Mouse (Mus musculus) limb, embryonic 15.5 days (tissue): ENCODE results near the gene Armc7. TPM values are rescaled to one million over a fixed set of nuclear protein-coding genes. Genes with fewer than 3 reads are reported as not detected.
"Not testable (repeated sequence)": the region's sequence is repeated elsewhere in the genome, so short reads cannot be mapped to it uniquely, and the experiment has no call there.

Source experiments
- ATAC-seq: fragments of 200-750 bp; cut with Nextera tagmentation; 2 replicates; pipeline ENCODE4 v1.8.0; 2017; ENCODE audit warnings: low read depth, moderate TSS enrichment; ENCODE audit not compliant: insufficient number of reproducible peaks, low FRiP score, low TSS enrichment
- H3K27ac ChIP-seq: fragments of 300-500 bp; sonication (generic); 2 replicates; pipeline ENCODE4 v1.5.1; 2015; ENCODE audit warnings: moderate library complexity, mild to moderate bottlenecking, inconsistent platforms
- H3K27me3 ChIP-seq: fragments of 300-500 bp; sonication (generic); 2 replicates; pipeline ENCODE4 v1.6.1; 2015; ENCODE audit warnings: inconsistent platforms
- H3K36me3 ChIP-seq: fragments of 300-500 bp; sonication (generic); 2 replicates; pipeline ENCODE4 v1.6.1; 2015; ENCODE audit warnings: inconsistent platforms
- H3K4me1 ChIP-seq: fragments of 300-500 bp; sonication (generic); 2 replicates; pipeline ENCODE4 v1.6.1; 2015; ENCODE audit warnings: inconsistent platforms
- H3K4me2 ChIP-seq: fragments of 300-500 bp; sonication (generic); 2 replicates; pipeline ENCODE4 v1.6.1; 2015; ENCODE audit warnings: mild to moderate bottlenecking, inconsistent platforms
- H3K4me3 ChIP-seq: fragments of 300-500 bp; sonication (generic); 2 replicates; pipeline ENCODE4 v1.5.1; 2015; ENCODE audit warnings: mild to moderate bottlenecking, inconsistent platforms
- H3K9ac ChIP-seq: fragments of 300-500 bp; sonication (generic); 2 replicates; pipeline ENCODE4 v1.6.1; 2015; ENCODE audit warnings: inconsistent platforms
- H3K9me3 ChIP-seq: fragments of 300-500 bp; sonication (generic); 2 replicates; pipeline ENCODE4 v1.6.1; 2016; ENCODE audit warnings: inconsistent platforms
- WGBS: fragments of 180-500 bp; shearing (Covaris S2); methylation state at CpG from one replicate; pipeline ENCODE4 v1.1.7; 2015; 5-methylcytosine and 5-hydroxymethylcytosine counted together
- polyA plus RNA-seq: library from polyadenylated mRNA; unstranded; fragments of >200 nt; fragmentation: Nextera tagmentation; extraction: Ambion mirVana; gene quantifications from 2 replicates; pipeline ENCODE4 v1.2.1, GENCODE M21; 2015

The Armc7 gene
- polyA plus RNA-seq, 1 experiment from 2014 or later: 7.2 TPM

DNA sequence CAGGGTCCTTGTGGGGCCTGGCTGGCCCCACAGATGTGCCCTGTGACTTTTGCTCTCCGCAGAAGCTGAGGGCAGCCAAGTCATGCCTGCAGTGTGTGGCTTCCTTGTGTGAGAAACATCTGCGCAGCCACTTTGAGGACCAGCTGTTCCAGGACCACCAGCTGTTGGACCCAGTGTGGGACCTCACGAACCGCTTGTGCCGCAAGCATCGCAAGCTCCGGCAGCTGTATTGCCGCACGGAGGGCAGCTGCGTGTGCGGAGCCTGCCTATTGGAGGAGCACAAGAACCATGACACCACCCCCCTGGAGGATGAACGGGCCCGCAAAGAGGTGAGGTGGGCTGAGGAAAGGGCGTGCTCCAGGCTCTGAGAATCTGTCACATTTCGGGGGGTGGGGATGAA is 34.0 kb upstream of the Armc7 start:
- no peak for ATAC-seq
- H3K27me3 ChIP-seq: no peaks in the 10 kb centered on the region; the same call in 1 of the 2 replicates
- H3K4me2 ChIP-seq: no peak overlapping the region
- H3K9me3 ChIP-seq: no peaks in the 10 kb centered on the region
- H3K9ac ChIP-seq: no peak overlapping the region
- H3K4me3 ChIP-seq: no peak overlapping the region
- 36% methylated on average over 15 of the region's 15 CpGs for WGBS
- no peaks in the 10 kb centered on the region for H3K36me3 ChIP-seq
- H3K4me1 ChIP-seq: peaks cover 2% of the 10 kb centered on the region; the same call in 1 of the 2 replicates
- no peak overlapping the region for H3K27ac ChIP-seq

DNA sequence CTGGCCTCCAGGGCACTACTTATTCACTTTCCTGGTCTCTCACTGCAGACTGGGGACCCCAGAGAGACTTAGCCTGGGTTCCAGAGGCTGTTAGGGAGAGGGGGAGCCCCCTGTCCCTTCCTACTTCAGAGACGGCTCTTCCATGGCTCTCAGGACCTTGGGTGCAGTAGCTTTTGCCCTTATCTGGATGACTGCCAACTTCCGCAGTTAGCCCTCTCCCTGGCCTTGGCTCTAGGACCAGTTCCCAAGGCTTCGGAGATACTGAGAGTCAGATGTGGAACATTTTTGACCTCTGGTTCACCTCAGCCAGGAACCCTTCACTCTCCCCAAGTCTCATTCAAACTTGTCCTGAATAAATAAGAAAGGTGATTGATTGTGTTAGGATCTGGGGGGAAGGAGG is 28.6 kb upstream of the Armc7 start:
- no peak for ATAC-seq
- Histone ChIP-seq H3K4me2 (no peak overlapping the region), H3K36me3 (no peaks in the 10 kb centered on the region), H3K27me3 (no peaks in the 10 kb centered on the region), H3K9me3 (no peaks in the 10 kb centered on the region), H3K4me3 (no peak overlapping the region), H3K27ac (no peak overlapping the region), H3K4me1 (no peaks in the 10 kb centered on the region), H3K9ac (no peak overlapping the region)
- WGBS: 48% methylated on average over 3 of the region's 3 CpGs

DNA sequence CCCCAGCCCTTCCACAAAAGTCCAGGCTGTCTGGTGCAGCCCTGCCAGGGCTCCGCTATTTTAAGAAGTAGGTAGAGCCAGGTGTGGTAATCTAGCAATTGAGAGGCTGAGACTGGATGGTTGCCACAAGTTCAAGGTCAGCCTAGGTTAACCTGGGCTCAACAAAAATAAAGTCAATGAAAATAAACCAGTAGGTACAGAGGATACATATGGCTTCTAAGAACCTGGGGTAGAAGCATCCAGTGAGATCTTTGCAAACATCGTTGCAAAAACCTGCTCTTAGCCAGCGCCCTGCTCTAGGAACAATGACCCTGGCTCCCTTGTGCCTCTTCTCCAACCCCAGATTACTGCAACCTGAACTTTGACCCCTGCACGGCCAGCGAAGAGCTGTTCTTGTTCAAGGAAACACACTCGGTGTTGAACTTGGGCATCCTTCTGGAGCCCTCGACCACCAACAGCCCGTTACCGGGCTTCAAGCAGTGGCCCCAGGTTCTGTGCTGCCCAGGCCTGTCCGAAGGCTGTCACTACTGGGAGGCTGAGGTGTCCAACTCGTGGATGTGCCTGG is 28.1 kb upstream of the Armc7 start:
- no peak for ATAC-seq
- Histone ChIP-seq H3K4me3 (no peak overlapping the region), H3K36me3 (no peaks in the 10 kb centered on the region), H3K9me3 (no peaks in the 10 kb centered on the region), H3K27me3 (no peaks in the 10 kb centered on the region), H3K9ac (no peak overlapping the region), H3K4me2 (no peak overlapping the region), H3K27ac (no peak overlapping the region), H3K4me1 (no peaks in the 10 kb centered on the region)
- WGBS: 83% methylated on average over 11 of the region's 11 CpGs

DNA sequence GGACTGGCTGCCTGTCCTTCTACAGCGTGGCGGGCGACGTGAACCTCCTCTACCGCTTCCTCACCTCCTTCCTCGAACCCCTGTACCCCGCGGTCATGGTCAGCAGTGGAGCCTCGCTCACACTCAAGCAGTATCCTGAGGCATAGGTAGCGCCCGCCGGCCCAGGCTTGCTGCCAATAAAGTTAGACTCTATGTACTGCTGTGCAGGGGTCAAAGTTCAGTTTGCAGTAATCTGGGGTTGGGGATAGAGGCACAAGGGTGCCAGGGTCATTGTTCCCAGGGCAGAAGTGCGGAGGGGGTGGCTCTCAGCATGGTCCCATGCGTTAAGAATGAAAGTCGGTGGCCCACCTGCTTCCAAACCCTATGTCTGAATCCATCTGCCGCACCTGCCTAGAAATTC is 27.4 kb upstream of the Armc7 start:
- no peak overlapping the region for H3K4me3 ChIP-seq
- no peaks in the 10 kb centered on the region for H3K27me3 ChIP-seq
- H3K9ac ChIP-seq: no peak overlapping the region
- H3K9me3 ChIP-seq: no peaks in the 10 kb centered on the region
- no peaks in the 10 kb centered on the region for H3K36me3 ChIP-seq
- H3K4me2 ChIP-seq: no peak overlapping the region
- 85% methylated on average over 16 of the region's 16 CpGs for WGBS
- ATAC-seq: no peak
- H3K27ac ChIP-seq: no peak overlapping the region
- no peaks in the 10 kb centered on the region for H3K4me1 ChIP-seq

DNA sequence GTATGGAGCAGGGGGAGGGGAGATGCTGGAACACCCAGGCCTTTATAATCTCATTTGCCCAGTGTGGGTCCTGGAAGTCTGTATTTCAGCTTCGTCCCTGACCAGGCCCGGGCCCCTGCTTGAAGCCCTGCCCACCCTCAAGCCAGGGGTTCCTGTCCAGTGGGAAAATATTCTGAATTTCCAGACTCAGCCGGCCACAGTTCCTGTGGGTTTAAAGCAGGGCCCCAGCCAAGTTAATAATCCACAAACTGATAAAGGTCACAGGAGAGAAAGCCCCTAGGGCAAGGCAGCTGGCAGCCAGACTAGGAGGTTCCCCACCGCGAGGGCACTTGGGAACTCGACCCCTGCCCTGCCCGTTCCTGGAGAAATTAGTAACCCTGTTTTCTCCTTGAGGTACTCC is 26.5 kb upstream of the Armc7 start:
- H3K27ac ChIP-seq: no peak overlapping the region
- no peak overlapping the region for H3K4me2 ChIP-seq
- H3K27me3 ChIP-seq: no peaks in the 10 kb centered on the region
- no peaks in the 10 kb centered on the region for H3K9me3 ChIP-seq
- no peak for ATAC-seq
- no peaks in the 10 kb centered on the region for H3K4me1 ChIP-seq
- 30% methylated on average over 7 of the region's 7 CpGs for WGBS
- no peaks in the 10 kb centered on the region for H3K36me3 ChIP-seq
- no peak overlapping the region for H3K9ac ChIP-seq
- H3K4me3 ChIP-seq: no peak overlapping the region

DNA sequence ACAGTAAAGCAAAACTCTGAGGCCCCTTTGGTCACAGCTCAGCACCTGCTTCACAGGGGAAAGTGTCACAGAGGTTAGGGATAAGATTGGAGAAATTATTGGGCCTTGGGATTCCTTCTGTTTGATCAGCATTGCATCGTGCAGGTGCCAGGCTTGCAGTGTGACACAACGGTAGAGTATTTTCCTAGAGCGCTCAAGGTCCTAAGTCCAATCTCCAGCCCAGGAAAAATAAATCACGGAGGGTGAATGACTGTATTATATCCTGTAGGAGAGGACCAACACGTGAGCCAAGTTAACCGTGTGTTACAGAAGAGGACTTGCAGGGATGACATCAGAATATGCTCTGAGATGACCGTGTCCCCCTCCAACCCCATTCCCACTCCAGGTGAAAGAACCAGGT is 25.3 kb upstream of the Armc7 start:
- Histone ChIP-seq H3K36me3 (no peaks in the 10 kb centered on the region), H3K9ac (no peak overlapping the region), H3K27ac (no peak overlapping the region), H3K4me3 (no peak overlapping the region), H3K4me1 (no peaks in the 10 kb centered on the region), H3K9me3 (no peaks in the 10 kb centered on the region), H3K4me2 (no peak overlapping the region), H3K27me3 (no peaks in the 10 kb centered on the region)
- no peak for ATAC-seq
- 77% methylated on average over 7 of the region's 7 CpGs for WGBS

DNA sequence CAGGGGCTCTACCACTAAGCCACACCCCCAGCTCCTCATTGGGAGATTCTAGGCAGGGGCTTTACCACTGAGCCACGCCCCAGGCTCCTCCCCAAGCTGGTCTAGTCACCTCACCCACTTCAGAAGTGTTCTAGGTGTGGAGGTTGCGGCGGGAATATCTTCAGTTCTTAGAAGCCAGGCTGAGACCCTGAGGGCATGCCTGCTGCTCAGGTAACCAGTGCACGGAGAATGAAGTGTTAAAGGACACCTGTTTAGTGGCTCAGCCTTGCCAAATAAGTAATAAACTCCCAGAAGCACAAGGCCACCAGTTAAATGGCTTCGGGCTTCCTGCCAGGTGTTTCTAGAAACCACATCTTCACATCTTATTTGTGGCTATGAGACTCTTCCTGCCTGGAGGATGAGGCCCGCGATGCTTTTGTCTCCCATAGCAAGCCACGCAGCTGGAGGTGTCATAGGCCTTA is 23.7 kb upstream of the Armc7 start:
- H3K4me3 ChIP-seq: no peak overlapping the region
- no peaks in the 10 kb centered on the region for H3K27me3 ChIP-seq
- no peaks in the 10 kb centered on the region for H3K4me1 ChIP-seq
- no peak overlapping the region for H3K27ac ChIP-seq
- no peak overlapping the region for H3K4me2 ChIP-seq
- no peak for ATAC-seq
- no peak overlapping the region for H3K9ac ChIP-seq
- 63% methylated on average over 8 of the region's 8 CpGs for WGBS
- H3K9me3 ChIP-seq: no peaks in the 10 kb centered on the region
- H3K36me3 ChIP-seq: no peaks in the 10 kb centered on the region

DNA sequence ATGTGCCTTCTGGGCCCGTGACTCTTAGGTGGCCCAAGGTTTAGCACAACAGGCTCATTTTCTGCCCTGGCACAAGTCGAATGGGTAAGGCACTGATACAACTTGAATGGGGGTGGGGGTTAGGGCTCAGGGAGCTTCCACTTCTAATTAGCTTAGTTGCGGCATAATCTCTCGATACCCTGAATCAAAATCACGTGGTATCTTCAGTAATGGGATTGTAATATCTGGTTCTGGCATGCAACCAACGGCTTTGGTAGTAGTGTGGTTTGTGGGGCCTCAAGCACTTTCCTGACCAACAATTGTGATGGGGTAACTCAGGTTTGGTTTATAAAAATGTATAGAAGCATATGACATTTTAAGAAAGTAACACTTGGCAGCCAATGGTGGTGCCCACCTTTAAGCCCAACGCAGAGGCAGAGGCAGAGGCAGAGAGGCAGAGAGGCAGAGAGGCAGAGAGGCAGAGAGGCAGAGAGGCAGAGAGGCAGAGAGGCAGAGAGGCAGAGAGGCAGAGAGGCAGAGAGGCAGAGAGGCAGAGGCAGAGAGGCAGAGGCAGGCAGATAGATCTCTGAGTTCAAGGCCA is 23.1 kb upstream of the Armc7 start:
- Histone ChIP-seq H3K27ac (no peak overlapping the region), H3K4me1 (peaks cover 2% of the 10 kb centered on the region; the same call in 1 of the 2 replicates), H3K9me3 (no peaks in the 10 kb centered on the region), H3K4me3 (no peak overlapping the region), H3K27me3 (no peaks in the 10 kb centered on the region), H3K9ac (no peak overlapping the region), H3K36me3 (no peaks in the 10 kb centered on the region), H3K4me2 (no peak overlapping the region)
- ATAC-seq: no peak
- WGBS: 75% methylated on average over 7 of the region's 7 CpGs

DNA sequence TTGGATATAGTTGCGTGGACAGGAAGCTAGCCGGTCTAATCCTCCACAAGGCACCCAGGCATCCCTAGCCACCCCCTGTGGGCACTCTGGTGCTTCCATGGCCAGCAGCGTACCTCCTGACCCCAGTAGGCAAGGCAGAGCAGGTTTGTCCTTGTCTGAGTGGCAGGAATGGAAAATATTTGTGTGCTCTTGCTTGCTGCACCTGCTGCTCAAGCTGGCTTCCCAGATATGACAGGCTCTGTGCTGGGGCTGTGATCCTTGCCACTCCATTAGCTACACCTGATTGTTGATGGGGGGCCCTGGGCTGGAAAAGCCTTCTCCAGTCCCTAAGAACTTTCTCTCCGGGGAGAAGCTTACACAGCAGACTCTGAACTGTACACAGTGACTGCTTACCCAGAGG is 22.2 kb upstream of the Armc7 start:
- H3K4me1 ChIP-seq: peaks cover 5% of the 10 kb centered on the region; the same call in 1 of the 2 replicates
- WGBS: 69% methylated on average over 4 of the region's 4 CpGs
- ATAC-seq: no peak
- H3K27me3 ChIP-seq: no peaks in the 10 kb centered on the region
- no peaks in the 10 kb centered on the region for H3K36me3 ChIP-seq
- no peaks in the 10 kb centered on the region for H3K9me3 ChIP-seq
- no peak overlapping the region for H3K4me2 ChIP-seq
- no peak overlapping the region for H3K4me3 ChIP-seq
- H3K27ac ChIP-seq: no peak overlapping the region
- no peak overlapping the region for H3K9ac ChIP-seq

DNA sequence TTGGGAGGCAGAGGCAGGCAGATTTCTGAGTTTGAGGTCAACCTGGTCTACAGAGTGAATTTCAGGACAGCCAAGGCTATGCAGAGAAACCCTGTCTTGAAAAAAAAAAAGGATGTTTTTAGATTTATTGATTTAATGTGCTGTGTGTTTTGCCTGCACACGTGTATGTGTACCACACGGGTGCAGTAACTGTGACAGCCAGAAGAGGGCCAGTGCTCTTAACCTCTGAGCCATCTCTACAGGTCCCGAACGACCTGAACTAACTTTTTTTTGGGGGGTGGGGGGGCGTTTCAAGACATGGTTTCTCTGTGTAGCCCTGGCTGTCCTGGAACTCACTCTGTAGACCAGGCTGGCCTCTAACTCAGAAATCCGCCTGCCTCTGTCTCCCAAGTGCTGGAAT is 20.6 kb upstream of the Armc7 start:
- not testable (repeated sequence) for ATAC-seq, H3K27me3 ChIP-seq

DNA sequence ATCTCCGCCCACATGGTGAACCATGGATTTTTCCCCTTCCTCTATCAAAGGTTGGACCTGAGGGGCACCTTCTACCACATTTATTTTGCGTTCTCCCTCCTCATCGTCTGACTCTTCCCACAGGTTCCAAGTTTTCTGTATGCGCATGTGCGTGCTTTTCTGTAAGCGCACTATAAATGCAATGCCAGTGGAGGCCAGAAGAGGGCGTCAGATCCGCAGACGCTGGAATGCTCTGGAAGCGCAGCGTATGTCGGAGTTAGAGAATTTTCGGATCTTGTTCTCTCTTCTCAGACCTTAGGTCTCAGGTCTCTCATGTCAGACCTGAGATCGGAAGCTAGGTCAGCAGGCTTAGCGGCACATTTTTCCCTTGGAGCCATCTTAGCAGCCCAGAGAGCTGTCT is 19.8 kb upstream of the Armc7 start:
- WGBS: 84% methylated on average over 15 of the region's 15 CpGs
- no peak overlapping the region for H3K4me2 ChIP-seq
- H3K36me3 ChIP-seq: no peaks in the 10 kb centered on the region
- H3K9me3 ChIP-seq: no peaks in the 10 kb centered on the region
- H3K4me3 ChIP-seq: no peak overlapping the region
- H3K27me3 ChIP-seq: no peaks in the 10 kb centered on the region
- ATAC-seq: no peak
- peaks cover 5% of the 10 kb centered on the region; the same call in 1 of the 2 replicates for H3K4me1 ChIP-seq
- no peak overlapping the region for H3K27ac ChIP-seq
- H3K9ac ChIP-seq: no peak overlapping the region

More for the DNA sequence above, 20.6 kb upstream of the Armc7 start:
- not testable (repeated sequence) for H3K36me3 ChIP-seq, H3K4me2 ChIP-seq, H3K4me3 ChIP-seq, H3K4me1 ChIP-seq, H3K27ac ChIP-seq, H3K9me3 ChIP-seq, H3K9ac ChIP-seq
- 87% methylated on average over 6 of the region's 6 CpGs for WGBS

DNA sequence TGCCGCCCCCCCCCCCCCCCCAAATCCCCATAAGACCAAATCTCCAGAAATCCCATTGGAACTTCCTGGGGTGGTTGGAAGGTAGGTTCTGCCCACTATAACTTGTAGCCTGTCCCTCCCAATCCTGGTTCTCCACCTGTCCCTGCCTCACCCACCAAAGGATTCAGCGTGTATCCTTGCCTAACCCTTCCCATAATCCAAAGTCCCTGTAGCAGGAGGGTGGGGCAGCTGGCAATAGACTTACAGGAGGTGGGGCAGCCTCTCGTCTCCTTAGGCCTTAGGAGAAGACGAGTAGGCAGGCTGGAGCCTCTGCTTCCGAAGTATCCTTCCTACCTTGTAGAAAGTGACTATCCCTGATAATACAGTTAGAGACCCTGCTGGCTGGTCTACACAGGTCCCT is 19.3 kb upstream of the Armc7 start:
- Histone ChIP-seq H3K9me3 (no peaks in the 10 kb centered on the region), H3K27ac (no peak overlapping the region), H3K4me3 (no peak overlapping the region), H3K4me1 (peaks cover 5% of the 10 kb centered on the region; the same call in 1 of the 2 replicates), H3K4me2 (no peak overlapping the region), H3K27me3 (no peaks in the 10 kb centered on the region), H3K9ac (no peak overlapping the region), H3K36me3 (no peaks in the 10 kb centered on the region)
- WGBS: 83% methylated on average over 5 of the region's 5 CpGs
- ATAC-seq: no peak

DNA sequence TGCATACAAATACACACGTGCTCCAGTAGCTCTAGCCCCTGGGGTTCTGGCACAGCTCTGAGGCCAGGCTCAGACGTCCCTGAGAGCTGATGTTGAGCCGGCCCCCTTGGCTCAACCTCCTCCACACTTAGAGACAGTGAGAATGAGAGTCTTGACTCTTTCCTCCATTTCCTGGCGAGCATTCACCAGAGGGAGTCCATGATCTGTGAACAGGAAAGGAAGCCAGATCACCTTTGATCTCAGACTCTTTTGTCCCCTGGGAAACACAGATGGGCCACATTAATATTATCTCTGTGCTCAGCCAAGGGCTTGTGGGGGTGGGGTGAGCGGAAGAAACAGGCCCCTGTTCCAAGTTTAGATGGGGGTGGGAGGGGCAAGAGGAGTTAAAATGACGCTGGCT is 18.1 kb upstream of the Armc7 start:
- Histone ChIP-seq H3K27ac (no peak overlapping the region), H3K4me3 (no peak overlapping the region), H3K4me1 (peaks cover 5% of the 10 kb centered on the region; the same call in 1 of the 2 replicates), H3K9me3 (no peaks in the 10 kb centered on the region), H3K27me3 (no peaks in the 10 kb centered on the region), H3K4me2 (no peak overlapping the region), H3K36me3 (no peaks in the 10 kb centered on the region), H3K9ac (no peak overlapping the region)
- WGBS: 29% methylated on average over 6 of the region's 6 CpGs
- ATAC-seq: no peak
